Mouse (Mus musculus) kidney, adult 8-10 months (tissue): ENCODE data around the gene Glod4.
A peak's percentile ranks its signal among the peaks of the same experiment; 100 is the strongest.

Experiments used
- DNase-seq, 2 experiments: peaks; one replicate each; pipeline ENCODE4 v3.0.0; 2022

Gene Glod4

GRCm38 (mm10) chr11:76146187-76147010 lies 97.1 kb downstream of the Glod4 start:
- no peak for DNase-seq

GRCm38 (mm10) chr11:76145169-76145568 lies 98.4 kb downstream of the Glod4 start:
- no peak for DNase-seq

GRCm38 (mm10) chr11:76144386-76144785 lies 99.1 kb downstream of the Glod4 start:
- peak; percentile 49 to 60 for DNase-seq

- no peak for DNase-seq
These were observed 105.5 kb downstream of the Glod4 start for GRCm38 (mm10) chr11:76137996-76138395.

GRCm38 (mm10) chr11:76135641-76136437 lies 107.7 kb downstream of the Glod4 start:
- no peak for DNase-seq

GRCm38 (mm10) chr11:76130859-76131258 lies 112.7 kb downstream of the Glod4 start:
- DNase-seq, result peak; percentile 52 to 79

- DNase-seq, result no peak
These were observed 118.1 kb downstream of the Glod4 start for GRCm38 (mm10) chr11:76125386-76125785.

- no peak for DNase-seq
These were observed 120.0 kb downstream of the Glod4 start for GRCm38 (mm10) chr11:76123517-76123916.

GRCm38 (mm10) chr11:76122571-76122970 lies 121.0 kb downstream of the Glod4 start:
- peak in 1 of 2 experiments; percentile 27 for DNase-seq

- DNase-seq, result peak; percentile 73 to 82
These were observed 122.4 kb downstream of the Glod4 start for GRCm38 (mm10) chr11:76121086-76121485.

GRCm38 (mm10) chr11:76120407-76120901 lies 123.1 kb downstream of the Glod4 start:
- DNase-seq, result peak; percentile 54 to 73

- DNase-seq, result no peak
These were observed 133.1 kb downstream of the Glod4 start for GRCm38 (mm10) chr11:76110416-76110815.

GRCm38 (mm10) chr11:76106551-76107496 lies 136.7 kb downstream of the Glod4 start:
- no peak for DNase-seq

- no peak for DNase-seq
These were observed 142.4 kb downstream of the Glod4 start for GRCm38 (mm10) chr11:76101154-76101553.

GRCm38 (mm10) chr11:76099193-76099975 lies 144.1 kb downstream of the Glod4 start:
- no peak for DNase-seq

- DNase-seq, result no peak
These were observed 149.9 kb downstream of the Glod4 start for GRCm38 (mm10) chr11:76093610-76094009.

GRCm38 (mm10) chr11:76089776-76090175 lies 153.7 kb downstream of the Glod4 start:
- peak; percentile 76 to 78 for DNase-seq

- no peak for DNase-seq
These were observed 155.0 kb downstream of the Glod4 start for GRCm38 (mm10) chr11:76088506-76088905.

- DNase-seq, result peak in 1 of 2 experiments; percentile 71
These were observed 157.5 kb downstream of the Glod4 start for GRCm38 (mm10) chr11:76085898-76086591.

- no peak for DNase-seq
These were observed 158.6 kb downstream of the Glod4 start for GRCm38 (mm10) chr11:76084943-76085342.

GRCm38 (mm10) chr11:76083941-76084367 lies 159.6 kb downstream of the Glod4 start:
- DNase-seq, result no peak
